Comparison of ENCODE assay signal across 9 mouse cellular contexts in the genomic region with DNA sequence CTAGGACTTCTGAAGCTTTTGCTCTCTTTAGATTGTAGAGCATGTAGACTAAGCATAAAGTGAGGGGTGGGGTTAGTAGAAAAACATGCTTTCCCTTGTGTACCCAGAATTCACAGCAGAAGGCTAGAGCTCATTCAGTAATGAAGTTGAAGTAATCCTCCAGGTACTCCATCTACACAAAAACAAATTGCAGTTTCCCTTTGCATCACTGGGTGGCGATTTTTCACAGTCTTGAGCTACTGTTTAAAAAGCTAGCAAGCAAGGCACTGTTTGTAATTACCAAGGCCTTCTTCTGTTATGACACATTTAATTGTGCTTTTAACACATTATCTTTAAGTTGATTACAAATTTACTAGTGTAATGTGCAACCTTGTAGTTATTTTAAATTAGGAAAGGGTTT. TPM values are rescaled to one million over a fixed set of nuclear protein-coding genes. Genes with fewer than 3 reads are reported as not detected.
A peak's percentile ranks its signal among the peaks of the same experiment; 100 is the strongest.
DNase-seq lines count a peak whose midpoint lies in the region; ATAC-seq and TF ChIP-seq lines count a peak whose summit lies in the region.
"Had no signal": no experiment of that assay in that cellular context is flagged by ENCODE, and none has a peak within 500 bp of the region (broad histone marks: within the 10 kb centered on the region; RNA-seq: fewer than 3 reads in every experiment).

No protein-coding gene starts in this region.

- no peak overlapping the region for H3K9ac ChIP-seq in neural tube, embryonic 11.5 days (ENCODE audit: low read length)
- H3K9ac ChIP-seq in hindbrain, postnatal 0 days (replicated peaks; ENCODE audit: low read length) = no peak overlapping the region
- H3K9ac ChIP-seq: embryonic facial prominence, embryonic 13.5 days had no signal

- peak; percentile 27 for DNase-seq in neural tube, embryonic 11.5 days (ENCODE audit: low spot score)
- no peak for DNase-seq in neural tube, embryonic 10.5 days (ENCODE audit: extremely low spot score, low spot score)
- peak; percentile 93 for DNase-seq in brain, adult 2 months (ENCODE audit: low read depth, low spot score)
- peak; percentile 52 for DNase-seq in fibroblast of lung, adult 2 months (ENCODE audit: low read depth)
- peak; percentile 86 for DNase-seq in hindbrain, postnatal 0 days (ENCODE audit: low spot score)
- DNase-seq in left cerebral cortex, postnatal 4 days = peak; percentile 53
- peak; percentile 93 for DNase-seq in thymus, postnatal 14 days

- 3% methylated on average over 1 of the region's 1 CpGs for WGBS in neural tube, embryonic 11.5 days
- WGBS in hindbrain, postnatal 0 days = 3% methylated on average over 1 of the region's 1 CpGs

- no peak overlapping the region for H3K4me2 ChIP-seq in neural tube, embryonic 11.5 days (ENCODE audit: low read depth)
- no peak overlapping the region for H3K4me2 ChIP-seq in hindbrain, postnatal 0 days (ENCODE audit: low read depth, low read length)
- H3K4me2 ChIP-seq: embryonic facial prominence, embryonic 13.5 days had no signal

- H3K36me3 ChIP-seq in neural tube, embryonic 11.5 days (ENCODE audit: control insufficient read depth, insufficient read depth, low read length) = no peaks in the 10 kb centered on the region
- H3K36me3 ChIP-seq in hindbrain, postnatal 0 days (ENCODE audit: insufficient read depth, low read length) = 0 out of 2 replicates have a peak, but pooled peaks cover 4% of the 10 kb centered on the region

- no peaks in the 10 kb centered on the region for H3K9me3 ChIP-seq in neural tube, embryonic 11.5 days (ENCODE audit: control insufficient read depth, low read length)
- no peaks in the 10 kb centered on the region for H3K9me3 ChIP-seq in hindbrain, postnatal 0 days (ENCODE audit: low read length)
- H3K9me3 ChIP-seq: embryonic facial prominence, embryonic 13.5 days had no signal

- H3K27ac ChIP-seq in neural tube, embryonic 11.5 days (ENCODE audit: low read depth, low read length) = no peak overlapping the region
- no peak overlapping the region for H3K27ac ChIP-seq in hindbrain, postnatal 0 days
- H3K27ac ChIP-seq: embryonic facial prominence, embryonic 13.5 days had no signal

- no peaks in the 10 kb centered on the region for H3K27me3 ChIP-seq in neural tube, embryonic 11.5 days (ENCODE audit: control insufficient read depth, insufficient read depth, low read length)
- H3K27me3 ChIP-seq in hindbrain, postnatal 0 days (ENCODE audit: insufficient read depth, low read length) = no peaks in the 10 kb centered on the region
- H3K27me3 ChIP-seq: embryonic facial prominence, embryonic 13.5 days had no signal

- no peak overlapping the region for H3K4me3 ChIP-seq in neural tube, embryonic 11.5 days (ENCODE audit: low read depth, low read length)
- no peak overlapping the region for H3K4me3 ChIP-seq in hindbrain, postnatal 0 days (ENCODE audit: low read length)
- H3K4me3 ChIP-seq: embryonic facial prominence, embryonic 13.5 days had no signal

- no peak for ATAC-seq in neural tube, embryonic 11.5 days (ENCODE audit: insufficient read depth, low FRiP score, low TSS enrichment)
- ATAC-seq in hindbrain, postnatal 0 days = peak; percentile 80; the same call in 1 of the 2 replicates
- peak; percentile 82 for ATAC-seq in neutrophil, adult 5-6 weeks (ENCODE audit: extremely low read depth, insufficient number of reproducible peaks, low FRiP score, poor library complexity, severe bottlenecking)

- H3K4me1 ChIP-seq in neural tube, embryonic 11.5 days (ENCODE audit: control insufficient read depth, insufficient read depth, low read length) = no peaks in the 10 kb centered on the region
- H3K4me1 ChIP-seq in hindbrain, postnatal 0 days (ENCODE audit: insufficient read depth, low read length) = no peaks in the 10 kb centered on the region
- H3K4me1 ChIP-seq: embryonic facial prominence, embryonic 13.5 days had no signal

- TF ChIP-seq CTCF in hindbrain, postnatal 0 days (IDR thresholded peaks at IDR 0.05; ENCODE audit: low read depth) = peak; percentile 75

- intact Hi-C loops in left cerebral cortex, postnatal 4 days (cut with DNase I) = loop anchor here (5.0 kb wide), 1 partner anchor 552 kb away; no protein-coding TSS in a partner anchor

RNA-seq across cellular contexts. Expression of a gene that starts 15.8 kb away (rescaled TPM):
- polyA plus RNA-seq in neural tube, embryonic 11.5 days (2014; fragmentation: Nextera tagmentation; extraction: Ambion mirVana) = 18.0 and 18.3 TPM in 2 replicates
- total RNA-seq in hindbrain, postnatal 0 days (2014; rRNA removed) = 1.8 and 6.6 TPM in 2 replicates
- polyA plus RNA-seq in hindbrain, postnatal 0 days (2015; fragmentation: Nextera tagmentation; extraction: Ambion mirVana) = 4.7 and 4.9 TPM in 2 replicates
- 1 to 10 TPM; 5.1 to 6.4 TPM for total RNA-seq in left cerebral cortex, postnatal 4 days (2021)
- 40.6 and 42.8 TPM in 2 replicates for total RNA-seq in neutrophil, adult 5-6 weeks (2017)

RNA-seq across cellular contexts. Expression of a gene that starts 16.0 kb away (rescaled TPM):
- 25.3 and 25.8 TPM in 2 replicates for polyA plus RNA-seq in neural tube, embryonic 11.5 days (2014; fragmentation: Nextera tagmentation; extraction: Ambion mirVana)
- 16.9 and 24.2 TPM in 2 replicates for total RNA-seq in hindbrain, postnatal 0 days (2014; rRNA removed)
- polyA plus RNA-seq in hindbrain, postnatal 0 days (2015; fragmentation: Nextera tagmentation; extraction: Ambion mirVana) = 56.6 and 57.8 TPM in 2 replicates
- 10 to 100 TPM; 27.3 to 27.7 TPM for total RNA-seq in left cerebral cortex, postnatal 4 days (2021)
- 11.1 and 12.6 TPM in 2 replicates for total RNA-seq in neutrophil, adult 5-6 weeks (2017)

RNA-seq across cellular contexts. Expression of a gene that starts 16.1 kb away (rescaled TPM):
- 144 and 157 TPM in 2 replicates for polyA plus RNA-seq in neural tube, embryonic 11.5 days (2014; fragmentation: Nextera tagmentation; extraction: Ambion mirVana)
- 10.1 and 23.8 TPM in 2 replicates for total RNA-seq in hindbrain, postnatal 0 days (2014; rRNA removed)
- polyA plus RNA-seq in hindbrain, postnatal 0 days (2015; fragmentation: Nextera tagmentation; extraction: Ambion mirVana) = 38.6 and 48.9 TPM in 2 replicates
- 10 to 100 TPM; 16.0 to 23.0 TPM for total RNA-seq in left cerebral cortex, postnatal 4 days (2021)
- 20.0 and 20.4 TPM in 2 replicates for total RNA-seq in neutrophil, adult 5-6 weeks (2017)
